Comparison of ENCODE assay signal across 8 mouse cellular contexts in the genomic region with DNA sequence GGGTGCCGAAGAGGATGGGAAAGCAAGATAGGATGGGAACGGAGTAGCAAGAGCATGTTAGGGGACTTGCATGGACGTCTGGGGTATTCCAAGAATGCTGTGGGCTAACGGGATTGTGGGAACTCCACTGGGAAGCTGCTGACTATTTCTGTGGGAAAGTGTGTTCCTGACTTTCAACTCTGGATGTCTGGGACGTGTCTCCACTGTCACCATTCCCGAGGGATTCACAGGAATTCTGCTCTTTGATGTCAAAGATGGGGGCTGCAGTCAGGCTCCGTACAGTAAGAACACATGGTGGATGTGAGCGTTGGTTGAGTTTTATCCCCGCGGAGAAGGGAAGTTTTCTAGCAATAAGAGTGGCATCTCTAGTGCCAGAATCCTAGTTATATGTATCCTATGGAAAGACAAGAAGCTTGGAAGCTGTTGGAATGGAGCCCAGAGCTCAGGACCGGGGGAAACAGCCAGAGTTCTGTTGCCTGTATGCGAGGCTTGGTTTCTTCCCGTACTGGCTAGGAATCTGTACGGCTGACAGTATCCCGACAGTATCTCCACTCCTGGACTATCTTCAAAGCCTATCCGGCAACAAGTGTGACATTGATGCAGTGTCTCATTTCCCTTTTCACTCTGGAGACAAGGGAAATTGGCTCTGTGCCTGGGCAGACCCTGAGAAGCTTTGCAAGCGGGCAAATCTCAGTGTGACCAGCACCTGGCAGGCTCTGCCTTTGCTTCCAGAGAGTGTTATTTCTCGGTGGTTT. TPM values are rescaled to one million over a fixed set of nuclear protein-coding genes. Genes with fewer than 3 reads are reported as not detected.
DNase-seq lines count a peak whose midpoint lies in the region; ATAC-seq and TF ChIP-seq lines count a peak whose summit lies in the region.

No protein-coding gene starts in this region.

- no peak overlapping the region for H3K4me2 ChIP-seq in limb, embryonic 12.5 days
- peak overlapping the region; percentile 9 for H3K4me2 ChIP-seq in lung, embryonic 16.5 days (ENCODE audit: low read depth, low read length)

- no peak for DNase-seq in limb, embryonic 10.5 days (ENCODE audit: low spot score)
- DNase-seq in cerebellum, postnatal 25 days, result peak; percentile 51 to 61
- DNase-seq in heart, postnatal 4 days, result peak; percentile 67
- DNase-seq in gastrocnemius, adult 2 months, result no peak
- DNase-seq in testis, postnatal 14 days (ENCODE audit: low spot score), result no peak
- DNase-seq in right cerebral cortex, adult 18-20 months, result no peak

- no peaks in the 10 kb centered on the region for H3K36me3 ChIP-seq in limb, embryonic 12.5 days
- no peaks in the 10 kb centered on the region for H3K36me3 ChIP-seq in limb, embryonic 10.5 days
- no peaks in the 10 kb centered on the region for H3K36me3 ChIP-seq in lung, embryonic 16.5 days (ENCODE audit: control insufficient read depth, insufficient read depth, low read length)

- H3K4me3 ChIP-seq in limb, embryonic 12.5 days (replicated peaks), result no peak overlapping the region
- H3K4me3 ChIP-seq in limb, embryonic 10.5 days, result no peak overlapping the region
- peak overlapping the region; percentile 7; the same call in 1 of the 2 replicates for H3K4me3 ChIP-seq in lung, embryonic 16.5 days (ENCODE audit: low read length)
- no peak overlapping the region for H3K4me3 ChIP-seq in gastrocnemius, adult 2 months

- no peak for TF ChIP-seq CTCF in gastrocnemius, adult 2 months (IDR thresholded peaks at IDR 0.05)

- WGBS in limb, embryonic 12.5 days, result 48% methylated on average over 18 of the region's 18 CpGs
- 55% methylated on average over 18 of the region's 18 CpGs for WGBS in limb, embryonic 10.5 days
- whole genome bisulfite sequencing in lung, embryonic 16.5 days, result 28% methylated on average over 18 of the region's 18 CpGs

- no peak overlapping the region for H3K9ac ChIP-seq in limb, embryonic 12.5 days (replicated peaks)
- H3K9ac ChIP-seq in lung, embryonic 16.5 days (ENCODE audit: low read length), result no peak overlapping the region

- H3K27me3 ChIP-seq in limb, embryonic 12.5 days, result no peaks in the 10 kb centered on the region
- H3K27me3 ChIP-seq in limb, embryonic 10.5 days (ENCODE audit: low read depth, poor library complexity, severe bottlenecking), result no peaks in the 10 kb centered on the region
- H3K27me3 ChIP-seq in lung, embryonic 16.5 days (ENCODE audit: control insufficient read depth, insufficient read depth, low read depth, low read length), result no peaks in the 10 kb centered on the region

- H3K9me3 ChIP-seq in limb, embryonic 12.5 days, result no peaks in the 10 kb centered on the region
- H3K9me3 ChIP-seq in limb, embryonic 10.5 days (replicated peaks), result no peaks in the 10 kb centered on the region; the same call in 1 of the 2 replicates
- no peaks in the 10 kb centered on the region for H3K9me3 ChIP-seq in lung, embryonic 16.5 days (ENCODE audit: control insufficient read depth, low read length)

- H3K4me1 ChIP-seq in limb, embryonic 12.5 days (replicated peaks), result peaks cover 7% of the 10 kb centered on the region; the same call in 1 of the 2 replicates
- H3K4me1 ChIP-seq in limb, embryonic 10.5 days, result 0 out of 2 replicates have a peak, but pooled peaks cover 11% of the 10 kb centered on the region
- H3K4me1 ChIP-seq in lung, embryonic 16.5 days (replicated peaks; ENCODE audit: control insufficient read depth, insufficient read depth, low read length), result peaks cover 15% of the 10 kb centered on the region

- no peak for ATAC-seq in limb, embryonic 12.5 days (ENCODE audit: insufficient number of reproducible peaks, insufficient read depth, low FRiP score, low TSS enrichment, low read depth)
- peak; percentile 85 for ATAC-seq in lung, embryonic 16.5 days (ENCODE audit: low read depth)

- intact Hi-C loops in gastrocnemius, adult 2 months (cut with DNase I), result no loop called here

- 0 out of 2 replicates have a peak overlapping the region, but pooled peaks have one; percentile 0 for H3K27ac ChIP-seq in limb, embryonic 12.5 days
- H3K27ac ChIP-seq in limb, embryonic 10.5 days, result no peak overlapping the region
- peak overlapping the region; percentile 58 for H3K27ac ChIP-seq in lung, embryonic 16.5 days (ENCODE audit: low read length)
- no peak overlapping the region; the same call in 1 of the 2 replicates for H3K27ac ChIP-seq in gastrocnemius, adult 2 months

RNA-seq across cellular contexts. Expression of gene Aebp2, which starts 44.2 kb away (rescaled TPM):
- polyA plus RNA-seq in limb, embryonic 12.5 days (2016; fragmentation: Nextera tagmentation; extraction: Ambion mirVana), result 16.4 and 18.0 TPM in 2 replicates
- polyA plus RNA-seq in limb, embryonic 10.5 days (2016; fragmentation: Nextera tagmentation; extraction: Ambion mirVana), result 9.1 and 9.2 TPM in 2 replicates
- 10 to 100 TPM; 49.0 to 49.1 TPM for total RNA-seq in heart, postnatal 4 days (2021)
- polyA plus RNA-seq in lung, embryonic 16.5 days (2015; fragmentation: Nextera tagmentation; extraction: Ambion mirVana), result 9.9 and 10.8 TPM in 2 replicates
- total RNA-seq in gastrocnemius, adult 2 months (2021), result 10 to 100 TPM; 32.2 to 32.9 TPM

Comparison
In these comparisons a context has a peak if more than half of its experiments do, and no peak if none do; other contexts are left out.
1. H3K27ac ChIP-seq: peak in limb, embryonic 12.5 days (single experiment) and lung, embryonic 16.5 days (single experiment); none in limb, embryonic 10.5 days (single experiment) and gastrocnemius, adult 2 months (single experiment).
2. DNase-seq: peak in cerebellum, postnatal 25 days (2 of 2) and heart, postnatal 4 days (single experiment); none in limb, embryonic 10.5 days (single experiment), gastrocnemius, adult 2 months (single experiment), testis, postnatal 14 days (single experiment) and right cerebral cortex, adult 18-20 months (single experiment).